Mouse (Mus musculus): ENCODE measurements around the gene Klf11. TPM values are rescaled to one million over a fixed set of nuclear protein-coding genes. Genes with fewer than 3 reads are reported as not detected.

Klf11 gene
- total RNA-seq, 1 experiment from 2014 or later: 35.9 TPM

GRCm38 (mm10) chr12:24650415-24651062 is 535 bp upstream of the Klf11 start:
- peak; percentile 1; the same call in 1 of the 2 replicates for ATAC-seq (replicated peaks; ENCODE audit: insufficient number of reproducible peaks, low FRiP score, low TSS enrichment, poor library complexity, severe bottlenecking)

GRCm38 (mm10) chr12:24651642-24652342 is 718 bp downstream of the Klf11 start:
- ATAC-seq (replicated peaks; ENCODE audit: insufficient number of reproducible peaks, low FRiP score, low TSS enrichment, poor library complexity, severe bottlenecking): peak; percentile 78

- ATAC-seq (replicated peaks; ENCODE audit: insufficient number of reproducible peaks, low FRiP score, low TSS enrichment, poor library complexity, severe bottlenecking): no peak
Measured at GRCm38 (mm10) chr12:24654065-24654862, 3.2 kb downstream of the Klf11 start.

- no peak for ATAC-seq (replicated peaks; ENCODE audit: insufficient number of reproducible peaks, low FRiP score, low TSS enrichment, poor library complexity, severe bottlenecking)
Measured at GRCm38 (mm10) chr12:24656436-24656835, 5.4 kb downstream of the Klf11 start.

DNA sequence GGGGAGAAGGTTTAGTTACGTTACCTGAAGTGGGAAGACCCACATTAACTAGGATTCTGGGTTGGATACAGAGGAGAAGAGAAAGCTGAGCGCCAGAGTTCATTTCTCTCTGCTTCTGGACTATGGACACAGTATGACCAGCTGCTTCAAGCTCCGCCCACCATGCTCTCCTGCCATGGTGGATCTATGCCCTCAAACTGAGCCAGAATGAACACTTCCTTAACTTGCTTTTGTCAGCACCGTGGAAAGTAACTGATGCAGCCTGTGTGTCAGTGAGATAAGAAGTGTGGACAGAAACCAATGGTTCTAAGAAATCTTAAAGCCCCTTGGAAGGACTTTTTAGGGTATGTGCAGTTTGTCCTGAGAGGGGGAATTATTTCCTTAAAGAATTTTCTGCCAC is 7.9 kb downstream of the Klf11 start:
- ATAC-seq (replicated peaks; ENCODE audit: insufficient number of reproducible peaks, low FRiP score, low TSS enrichment, poor library complexity, severe bottlenecking): no peak

DNA sequence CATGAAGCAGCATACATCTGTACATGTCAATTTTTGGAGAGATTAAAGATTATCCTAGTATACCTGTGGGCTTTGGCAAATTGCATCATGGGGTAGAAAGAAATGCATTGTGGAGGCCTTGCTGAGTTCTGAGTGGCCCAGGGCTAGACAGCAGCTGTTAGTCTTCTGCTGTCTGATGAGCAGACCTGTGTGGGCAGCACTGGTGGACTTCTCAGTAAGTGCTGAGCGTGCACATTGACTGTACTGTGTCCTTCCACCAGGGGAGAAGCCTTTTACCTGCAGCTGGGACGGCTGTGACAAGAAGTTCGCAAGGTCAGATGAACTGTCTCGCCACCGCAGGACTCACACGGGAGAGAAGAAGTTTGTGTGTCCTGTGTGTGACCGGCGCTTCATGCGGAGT is 8.8 kb downstream of the Klf11 start:
- ATAC-seq (replicated peaks; ENCODE audit: insufficient number of reproducible peaks, low FRiP score, low TSS enrichment, poor library complexity, severe bottlenecking): 0 out of 2 replicates have a peak, but pooled peaks have one; percentile 20

- no peak for ATAC-seq (replicated peaks; ENCODE audit: insufficient number of reproducible peaks, low FRiP score, low TSS enrichment, poor library complexity, severe bottlenecking)
Measured at GRCm38 (mm10) chr12:24661100-24661499, 10.0 kb downstream of the Klf11 start.

- no peak for ATAC-seq (replicated peaks; ENCODE audit: insufficient number of reproducible peaks, low FRiP score, low TSS enrichment, poor library complexity, severe bottlenecking)
Measured at GRCm38 (mm10) chr12:24662131-24662530, 11.1 kb downstream of the Klf11 start.

DNA sequence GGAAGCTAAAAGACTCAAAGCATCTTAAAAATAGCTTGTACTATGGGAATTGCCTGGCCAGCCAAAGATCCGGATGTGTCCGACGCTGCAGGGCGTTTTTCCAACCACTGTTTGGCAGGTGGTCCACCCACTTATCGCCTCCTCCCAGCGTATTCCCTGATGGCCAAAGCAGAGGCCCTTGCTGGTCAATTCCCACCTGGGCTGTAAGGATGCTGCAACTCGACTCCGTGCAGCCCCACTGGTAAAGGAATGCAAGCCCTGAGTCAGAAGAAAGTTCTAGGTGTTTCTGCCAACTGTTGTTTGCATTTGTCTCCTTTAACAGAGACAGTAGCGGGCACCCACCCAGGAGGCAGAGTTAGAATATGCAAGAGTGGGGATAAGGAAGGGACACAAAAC is 29.0 kb downstream of the Klf11 start:
- ATAC-seq (replicated peaks; ENCODE audit: insufficient number of reproducible peaks, low FRiP score, low TSS enrichment, poor library complexity, severe bottlenecking): no peak

GRCm38 (mm10) chr12:24680492-24681285 is 29.6 kb downstream of the Klf11 start:
- ATAC-seq (replicated peaks; ENCODE audit: insufficient number of reproducible peaks, low FRiP score, low TSS enrichment, poor library complexity, severe bottlenecking): no peak

- ATAC-seq (replicated peaks; ENCODE audit: insufficient number of reproducible peaks, low FRiP score, low TSS enrichment, poor library complexity, severe bottlenecking): no peak
Measured at GRCm38 (mm10) chr12:24681286-24682023, 30.4 kb downstream of the Klf11 start, which contains the start of gene Cys1. Cys1 (minus strand) TSS chr12:24681813.

DNA sequence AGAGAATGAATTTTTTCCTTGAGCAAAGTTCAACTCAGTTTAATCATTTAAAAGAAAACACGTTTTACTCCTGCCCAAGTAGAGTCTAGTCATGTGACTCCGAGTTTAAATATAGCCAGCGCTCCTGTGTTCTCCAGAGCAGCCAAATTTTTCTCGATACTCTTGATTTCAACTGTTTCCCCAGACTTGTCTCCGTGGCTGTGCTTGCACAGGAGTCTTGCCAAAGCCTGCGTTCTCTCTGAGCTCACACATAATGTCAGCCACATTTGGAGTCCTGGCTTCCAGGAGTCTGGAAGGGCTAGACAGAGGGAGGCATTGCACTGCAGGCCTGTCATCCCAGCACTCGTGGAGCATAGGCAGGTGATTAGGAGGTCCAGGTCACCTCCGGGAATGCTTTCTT is 31.5 kb downstream of the Klf11 start:
- ATAC-seq (replicated peaks; ENCODE audit: insufficient number of reproducible peaks, low FRiP score, low TSS enrichment, poor library complexity, severe bottlenecking): no peak

DNA sequence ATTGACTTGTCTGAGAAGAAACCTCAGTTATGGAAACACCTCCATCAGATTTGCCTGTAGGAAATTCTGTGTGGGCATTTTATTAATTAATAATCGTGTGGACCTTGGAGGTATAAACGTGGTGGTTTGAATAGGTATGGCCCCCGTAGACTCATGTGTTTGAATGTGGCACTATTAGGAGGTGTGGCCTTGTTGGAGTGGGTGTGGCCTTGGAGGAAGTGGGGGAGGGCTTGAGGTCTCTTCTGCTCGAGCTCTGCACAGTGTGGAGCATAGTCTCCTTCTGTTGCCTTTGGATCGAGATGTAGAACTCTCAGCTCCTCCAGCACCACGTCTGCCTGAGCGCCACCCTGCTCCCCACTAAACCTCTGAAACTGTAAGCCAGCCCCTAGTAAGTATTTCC is 32.4 kb downstream of the Klf11 start:
- no peak for ATAC-seq (replicated peaks; ENCODE audit: insufficient number of reproducible peaks, low FRiP score, low TSS enrichment, poor library complexity, severe bottlenecking)

DNA sequence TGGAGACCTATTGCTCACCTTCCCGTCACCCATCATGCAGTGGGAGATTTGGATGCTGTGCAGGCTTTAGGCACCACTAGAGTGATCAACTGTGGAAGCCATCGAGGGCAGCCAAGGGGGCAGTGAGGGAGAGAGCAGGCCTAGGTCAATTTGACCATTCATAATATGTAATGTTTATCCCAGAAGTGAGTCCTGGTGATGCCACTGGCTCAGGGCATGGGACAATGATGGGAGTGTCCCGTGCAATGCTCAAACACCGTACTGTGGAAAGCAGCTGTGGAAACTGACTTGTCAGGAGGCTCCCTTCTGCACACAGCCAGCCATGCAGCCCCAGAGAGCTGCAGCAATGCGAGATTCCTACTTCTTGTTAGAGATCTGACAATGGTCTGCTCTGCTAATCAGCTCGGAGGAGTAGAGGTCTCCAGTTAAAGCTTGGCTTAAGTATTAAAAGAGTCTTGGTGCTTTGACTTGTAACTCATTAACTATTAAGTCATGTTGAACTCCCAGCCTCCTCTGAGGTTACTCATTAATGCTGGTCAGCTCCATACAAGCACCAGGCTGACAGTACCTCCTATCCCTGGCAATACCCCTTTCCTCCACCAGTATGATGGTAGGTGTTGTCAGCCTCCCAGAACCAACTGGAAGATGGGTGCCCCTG is 35.1 kb downstream of the Klf11 start:
- ATAC-seq (replicated peaks; ENCODE audit: insufficient number of reproducible peaks, low FRiP score, low TSS enrichment, poor library complexity, severe bottlenecking): no peak

DNA sequence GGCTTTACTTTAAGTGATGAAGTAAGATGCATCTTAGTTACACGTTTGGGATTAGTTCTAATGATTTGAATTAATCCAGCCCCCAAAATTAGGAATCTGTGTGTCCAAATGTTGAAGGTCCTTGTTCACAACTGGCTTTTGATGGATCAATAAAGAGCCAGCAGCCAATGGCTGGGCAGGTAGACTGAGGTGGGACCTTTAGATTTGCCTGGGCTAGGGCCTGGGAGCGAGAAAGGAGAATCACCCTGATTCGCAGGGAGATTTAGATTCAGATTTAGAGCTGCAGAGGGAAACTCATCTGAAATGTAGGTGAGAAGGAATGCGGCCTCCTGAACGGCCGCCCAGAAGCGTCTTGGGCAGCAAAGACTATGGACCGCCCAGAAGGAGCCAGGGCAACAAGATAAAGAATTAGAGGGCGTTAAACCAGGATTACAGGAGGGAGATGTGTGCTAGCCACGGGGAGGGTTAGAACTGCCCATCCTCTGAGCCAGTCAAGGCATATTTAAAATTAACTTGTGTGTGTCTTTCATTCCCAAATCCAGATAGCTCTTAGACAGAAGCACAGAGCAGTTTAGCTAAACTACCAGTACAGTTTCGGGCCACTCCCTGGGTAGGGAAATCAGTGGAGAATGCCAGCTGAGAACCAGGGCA is 35.7 kb downstream of the Klf11 start:
- no peak for ATAC-seq (replicated peaks; ENCODE audit: insufficient number of reproducible peaks, low FRiP score, low TSS enrichment, poor library complexity, severe bottlenecking)

DNA sequence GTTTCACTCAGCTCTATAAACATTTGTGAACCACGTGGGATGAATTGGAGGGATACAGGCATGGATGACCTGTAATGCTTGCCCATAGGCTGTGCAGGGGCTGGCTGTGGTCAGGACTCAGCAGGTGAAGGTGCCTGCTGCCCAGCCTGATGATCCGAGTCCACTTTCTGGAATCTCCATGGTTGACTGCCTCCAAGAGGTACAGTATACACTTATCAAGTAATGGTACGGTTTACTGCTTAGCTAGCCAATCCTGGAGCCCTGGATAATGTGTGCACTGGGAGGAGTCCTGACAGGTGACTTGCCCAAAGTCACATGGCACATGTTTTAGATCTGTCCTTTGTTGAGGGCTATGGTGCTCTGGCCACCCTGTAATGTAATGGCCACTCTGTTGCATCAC is 39.3 kb downstream of the Klf11 start:
- no peak for ATAC-seq (replicated peaks; ENCODE audit: insufficient number of reproducible peaks, low FRiP score, low TSS enrichment, poor library complexity, severe bottlenecking)
